Mouse (Mus musculus): ENCODE measurements around the gene Oxct2a.

DNA sequence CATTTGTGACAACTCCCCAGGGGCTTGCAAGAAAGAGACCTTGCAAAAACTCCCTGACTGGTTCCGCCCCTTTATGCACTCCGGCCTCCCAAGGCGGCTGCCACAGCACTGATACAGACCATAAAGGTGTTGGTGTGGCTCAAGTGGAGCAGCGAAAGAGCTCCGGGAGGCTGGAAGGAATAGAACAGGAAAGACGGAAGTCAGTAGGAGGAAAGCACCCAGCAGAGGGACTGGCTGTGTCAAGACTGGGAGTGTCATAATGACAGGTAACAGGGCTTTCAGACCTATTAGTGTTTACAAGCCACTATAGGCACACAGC lies 20.0 kb upstream of the Oxct2a start:
- TF ChIP-seq CTCF (IDR thresholded peaks at IDR 0.05; ENCODE audit: borderline replicate concordance, extremely low read depth, insufficient read depth, insufficient read length): no peak
- no peak for TF ChIP-seq POLR2A (IDR thresholded peaks at IDR 0.05; ENCODE audit: borderline replicate concordance, extremely low read depth, insufficient read depth, insufficient read length, poor library complexity, severe bottlenecking)
